Mouse (Mus musculus): ENCODE measurements around the gene Scgb1a1.

GRCm38 (mm10) chr19:9043123-9043522 is 44.6 kb downstream of the Scgb1a1 start:
- TF ChIP-seq POLR2A (IDR thresholded peaks at IDR 0.05; ENCODE audit: extremely low read depth, insufficient read depth, low read length) = no peak
- TF ChIP-seq CTCF (IDR thresholded peaks at IDR 0.05; ENCODE audit: extremely low read depth, insufficient read depth, low read length) = no peak

All from cortical plate, adult 2 months (tissue).